Mouse (Mus musculus): ENCODE measurements around the gene Zswim4.

The Zswim4 gene

DNA sequence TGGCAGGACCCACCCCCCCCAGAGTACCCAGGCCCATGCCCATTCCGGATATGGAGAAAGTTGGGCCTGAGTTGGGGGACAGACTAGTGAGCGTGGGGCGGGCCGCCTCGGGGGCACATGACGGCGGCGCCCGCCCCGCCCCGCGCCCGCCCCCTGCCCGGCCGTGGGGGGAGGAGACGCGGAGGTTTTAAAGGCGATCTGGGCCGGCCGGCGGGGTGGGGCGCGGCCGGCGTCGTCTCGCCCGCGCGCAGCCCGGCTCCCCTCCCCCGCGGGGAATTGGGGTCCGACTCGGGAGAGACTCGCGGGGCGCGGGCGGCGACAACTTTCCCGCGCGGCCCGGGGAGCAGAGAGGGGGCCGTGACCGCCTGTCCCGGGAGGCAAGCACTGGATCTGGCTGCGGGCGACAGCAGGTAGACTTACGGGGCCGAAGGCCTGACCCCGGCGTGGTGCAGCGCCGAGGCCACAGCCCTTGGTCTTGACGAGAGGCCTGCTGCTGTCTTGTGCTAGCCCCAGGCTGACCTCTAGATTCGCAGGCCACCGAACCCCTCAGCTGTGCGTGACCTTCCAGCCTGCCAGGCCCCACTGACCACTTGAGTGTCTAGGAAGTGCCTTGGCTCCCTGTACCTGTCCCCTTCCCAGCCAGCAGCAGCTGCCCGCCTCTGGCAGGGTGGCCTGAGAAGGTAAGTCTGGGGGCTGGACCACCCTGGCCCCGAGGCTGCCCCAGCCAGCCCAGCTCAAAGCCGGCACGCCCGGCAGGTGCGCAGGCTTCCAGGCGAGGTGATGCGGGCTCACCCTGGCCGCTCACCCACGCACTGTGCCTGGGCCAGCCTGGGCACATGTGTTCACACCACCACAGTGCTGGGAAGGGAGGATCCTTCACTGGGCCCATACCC lies 36.0 kb downstream of the Zswim4 start:
- in situ Hi-C loops (cut with MboI, MseI): loop anchor here (5.0 kb wide), 1 partner anchor 456 kb away; no protein-coding TSS in a partner anchor

DNA sequence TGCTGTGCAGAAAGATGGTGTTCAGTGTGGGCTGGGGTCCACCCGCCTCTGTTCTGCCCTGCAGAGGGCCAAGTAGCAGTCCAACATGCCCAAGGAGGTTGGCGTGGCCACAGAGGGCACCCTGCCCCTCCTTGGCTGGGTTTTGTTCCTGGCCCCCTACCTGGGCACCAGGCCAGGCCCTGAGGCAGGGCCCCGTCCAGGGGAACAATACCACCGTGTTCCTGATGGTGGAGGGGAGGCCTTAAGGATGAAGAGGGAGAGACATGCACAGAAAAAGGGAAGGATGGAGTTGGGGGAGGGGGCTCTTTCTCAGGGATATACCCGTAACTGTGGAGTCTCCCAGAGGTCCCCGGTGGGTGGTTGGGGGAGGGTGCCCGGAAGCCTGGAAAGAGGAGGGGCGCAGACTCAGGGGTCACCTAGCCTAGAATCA lies 36.7 kb downstream of the Zswim4 start:
- in situ Hi-C loops (cut with MboI, MseI): loop anchor here (5.0 kb wide), 1 partner anchor 457 kb away; no protein-coding TSS in a partner anchor

DNA sequence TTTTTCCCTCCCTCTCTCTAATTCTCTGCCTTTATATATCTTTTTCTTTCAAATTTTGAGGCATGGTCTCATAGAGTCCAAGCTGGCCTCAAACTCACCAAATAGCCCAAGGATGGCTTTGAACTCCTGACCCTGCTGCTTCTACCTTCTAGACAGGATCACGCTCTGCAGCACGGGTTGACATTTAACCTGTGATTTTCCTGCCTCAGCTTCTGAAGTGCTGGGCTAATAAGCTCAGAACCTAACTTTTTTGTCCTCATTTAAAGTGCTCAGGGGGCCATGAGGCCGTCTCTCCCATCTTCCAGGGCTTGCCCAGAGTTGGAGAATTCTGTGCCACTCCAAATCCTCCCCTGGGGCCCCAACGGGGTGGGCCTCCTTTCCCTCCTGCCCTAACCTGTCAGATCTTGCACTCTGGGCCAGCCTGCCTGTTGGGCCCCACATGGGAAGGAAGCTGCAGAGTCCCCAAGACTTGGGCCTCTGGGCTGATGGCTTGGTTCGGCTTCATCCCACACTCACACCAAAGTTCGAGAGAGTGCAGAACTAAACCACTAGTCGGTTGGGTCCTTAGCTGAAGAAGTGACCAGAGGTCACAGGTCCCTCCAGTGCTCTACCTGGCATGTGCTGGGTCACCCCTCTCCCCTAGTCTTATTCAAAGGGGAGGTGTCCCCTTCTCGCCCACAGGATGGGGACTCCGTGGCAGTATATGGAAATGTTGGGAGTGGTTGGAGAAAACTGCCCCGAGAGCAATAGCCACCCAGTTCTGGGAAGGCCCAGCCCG lies 37.3 kb downstream of the Zswim4 start:
- in situ Hi-C loops (cut with MboI, MseI): loop anchor here (5.0 kb wide), 1 partner anchor 458 kb away; no protein-coding TSS in a partner anchor

DNA sequence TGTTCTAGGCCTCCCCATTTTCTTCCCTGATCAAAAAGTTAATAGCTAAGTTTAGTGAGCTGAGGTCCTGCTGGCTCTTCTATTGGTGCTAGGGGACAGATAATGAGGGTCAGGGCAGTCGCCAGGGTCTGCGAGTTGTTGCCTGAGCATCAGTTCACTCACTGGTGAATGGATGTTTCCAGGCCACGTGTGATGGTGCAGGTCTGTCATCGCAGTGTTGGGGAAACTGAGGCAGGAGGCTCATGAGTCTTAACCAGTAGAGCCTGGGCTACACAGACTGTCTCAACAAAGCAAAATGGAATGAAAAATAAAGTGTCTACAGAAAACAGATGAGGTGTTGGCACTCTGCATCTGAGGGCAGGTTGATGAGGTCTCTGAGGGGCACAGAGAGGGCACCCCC lies 38.0 kb downstream of the Zswim4 start:
- in situ Hi-C loops (cut with MboI, MseI): no loop called here

DNA sequence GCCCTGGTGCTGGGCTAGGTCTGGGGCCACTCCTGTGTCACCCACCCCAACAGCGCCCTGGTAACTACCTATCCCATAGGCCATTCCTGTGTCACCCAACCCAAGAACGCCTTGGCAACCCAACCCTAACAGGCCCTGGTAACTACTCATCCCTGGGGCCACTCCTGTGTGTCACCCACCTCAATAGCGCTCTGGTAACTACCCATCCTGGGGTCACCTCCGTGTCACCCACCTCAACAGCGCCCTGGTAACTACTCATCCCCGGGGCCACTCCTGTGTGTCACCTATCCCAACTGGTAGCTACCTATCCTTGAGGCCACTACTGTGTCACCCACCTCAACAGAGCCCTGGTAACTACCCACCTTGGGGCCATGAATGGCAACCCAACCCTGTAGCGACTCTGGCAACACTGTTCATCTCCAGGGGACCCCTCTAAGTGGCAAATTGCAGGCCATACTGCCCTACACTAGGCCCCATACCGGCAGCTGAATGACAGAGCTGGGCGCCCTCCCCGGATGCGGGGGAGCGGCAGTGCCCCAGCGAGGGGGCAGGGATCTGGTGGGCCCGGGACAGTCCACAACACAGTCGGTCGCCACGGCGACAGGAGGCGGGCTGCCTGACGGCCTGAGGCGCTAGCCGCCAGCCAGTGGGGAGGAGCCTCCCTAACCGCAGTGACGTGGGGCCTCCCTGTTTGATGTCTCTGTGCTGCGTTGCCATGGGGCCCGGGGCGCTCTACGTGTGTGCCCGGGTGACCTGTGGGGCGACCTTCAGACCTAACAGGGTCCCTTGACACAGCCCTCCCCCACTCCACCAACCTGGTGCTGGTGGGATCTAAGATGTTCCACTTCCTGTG lies 38.7 kb downstream of the Zswim4 start:
- in situ Hi-C loops (cut with MboI, MseI): no loop called here

DNA sequence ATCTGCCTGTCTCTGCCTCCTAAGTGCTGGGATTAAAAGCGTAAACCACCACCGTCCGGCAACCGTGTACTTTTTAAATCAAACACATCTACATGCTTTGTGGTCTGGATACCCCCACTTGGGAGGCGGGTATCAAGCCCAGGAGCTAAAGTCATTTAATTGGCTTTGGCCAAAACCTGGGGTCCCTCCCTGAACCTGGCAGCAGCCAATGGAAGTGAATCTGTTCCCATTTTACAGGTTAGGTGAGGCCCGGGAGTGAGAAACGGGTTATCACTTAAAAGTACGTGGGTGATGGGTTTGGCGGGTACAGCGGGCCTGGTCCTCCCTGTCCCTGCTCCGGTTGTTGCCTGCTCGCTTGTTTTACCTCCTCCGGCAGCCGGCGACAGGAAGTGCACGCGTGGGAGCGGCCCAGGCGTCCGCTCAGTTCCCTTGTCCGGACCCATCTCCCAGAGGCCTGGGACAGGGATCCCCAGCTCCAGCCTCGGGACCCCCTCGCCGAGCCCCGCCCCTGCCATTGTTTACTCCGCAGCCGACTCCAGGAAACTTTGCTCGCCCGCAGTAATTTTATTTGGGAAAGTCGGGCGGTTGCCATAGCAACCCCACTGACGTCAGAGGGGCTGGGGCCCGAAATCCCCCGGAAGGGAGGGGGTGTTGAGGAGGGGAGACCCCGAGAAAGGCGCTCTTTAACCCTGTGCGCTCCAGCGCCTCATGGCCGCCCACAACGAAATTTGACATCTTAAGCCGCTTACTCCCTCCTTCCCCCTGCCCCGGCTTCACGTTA lies 39.5 kb downstream of the Zswim4 start:
- in situ Hi-C loops (cut with MboI, MseI): no loop called here

DNA sequence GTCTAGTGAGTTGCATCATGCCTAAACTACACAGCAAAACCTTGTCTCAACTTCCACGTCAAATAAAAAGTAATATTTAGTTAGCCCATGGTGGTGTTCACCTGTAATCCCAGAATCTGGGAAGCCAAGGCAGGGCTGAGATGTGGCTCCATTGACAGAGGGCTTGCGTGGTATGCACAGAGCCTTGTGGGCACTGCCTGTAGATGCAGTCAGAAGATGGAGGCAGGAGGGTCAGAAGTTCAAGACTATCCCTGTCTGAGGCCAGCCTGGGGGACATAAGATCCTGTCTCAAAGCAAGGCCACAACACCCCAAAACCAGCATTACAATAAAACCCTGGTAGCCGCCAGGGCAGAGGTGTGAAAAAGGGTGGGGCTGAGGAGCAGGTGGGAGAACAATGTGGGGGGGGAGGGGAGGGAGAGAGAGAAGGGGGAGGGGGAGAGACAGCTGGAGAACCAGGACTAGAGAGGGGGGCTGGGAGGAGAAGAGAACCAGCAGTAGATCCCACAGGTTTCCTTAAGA lies 42.6 kb downstream of the Zswim4 start:
- in situ Hi-C loops (cut with MboI, MseI): no loop called here

DNA sequence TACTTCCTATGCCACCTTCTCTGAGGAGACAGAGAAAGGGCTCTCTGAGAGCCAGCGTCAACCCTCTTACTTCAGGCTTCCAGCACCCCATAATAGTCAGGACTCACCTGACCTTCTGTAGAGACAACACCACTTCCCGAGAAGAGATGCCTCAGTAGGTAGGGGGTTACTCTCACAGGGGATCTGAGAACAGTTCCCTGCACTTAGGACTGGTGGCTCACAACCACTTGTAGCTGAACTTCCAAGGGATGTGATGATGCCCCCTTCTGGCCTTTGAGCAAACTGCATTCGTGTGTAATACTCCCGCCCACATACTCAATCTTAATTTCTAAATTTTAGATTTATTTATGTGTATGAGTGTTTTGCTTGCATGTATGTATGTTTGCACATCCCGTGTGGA lies 43.3 kb downstream of the Zswim4 start:
- in situ Hi-C loops (cut with MboI, MseI): no loop called here

DNA sequence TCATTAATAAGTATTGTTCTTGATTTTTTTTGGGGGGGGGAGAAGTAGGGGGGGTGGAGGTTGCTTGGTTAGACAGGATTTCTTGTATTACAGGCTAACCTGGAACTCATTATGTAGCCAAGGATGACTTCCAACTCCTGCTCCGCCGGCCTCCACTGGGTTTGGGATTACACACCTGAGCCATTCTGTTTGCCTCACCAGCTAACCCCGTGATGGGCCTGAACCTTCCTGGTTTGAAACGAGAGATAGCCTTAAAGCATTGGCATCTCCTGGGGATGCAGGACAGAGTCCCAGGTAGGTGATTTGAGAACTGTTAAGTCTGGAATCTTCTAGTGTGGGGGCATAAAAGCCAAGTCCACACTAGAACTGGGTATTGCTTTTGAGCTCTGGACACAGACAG lies 43.7 kb downstream of the Zswim4 start:
- in situ Hi-C loops (cut with MboI, MseI): no loop called here

DNA sequence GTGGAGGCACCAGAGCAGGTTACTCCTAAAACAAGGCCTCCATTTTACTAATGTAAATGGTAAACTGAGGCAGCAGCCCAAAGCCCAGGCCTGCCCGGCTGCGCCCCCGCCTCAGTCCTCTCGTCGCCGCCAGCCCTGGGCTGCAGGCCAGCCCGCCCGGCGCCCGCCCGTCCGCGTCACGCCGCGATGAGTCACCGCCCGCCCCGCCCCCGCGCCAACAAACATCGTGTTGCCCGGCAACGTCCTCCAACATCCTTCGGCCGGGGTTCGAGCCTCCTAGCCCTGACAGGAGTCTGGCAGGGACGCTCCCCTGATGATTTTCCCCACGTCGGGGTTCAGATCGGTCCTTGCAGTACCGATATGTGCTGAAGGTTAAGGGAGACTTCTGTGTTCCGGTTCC lies 44.3 kb downstream of the Zswim4 start:
- in situ Hi-C loops (cut with MboI, MseI): no loop called here

DNA sequence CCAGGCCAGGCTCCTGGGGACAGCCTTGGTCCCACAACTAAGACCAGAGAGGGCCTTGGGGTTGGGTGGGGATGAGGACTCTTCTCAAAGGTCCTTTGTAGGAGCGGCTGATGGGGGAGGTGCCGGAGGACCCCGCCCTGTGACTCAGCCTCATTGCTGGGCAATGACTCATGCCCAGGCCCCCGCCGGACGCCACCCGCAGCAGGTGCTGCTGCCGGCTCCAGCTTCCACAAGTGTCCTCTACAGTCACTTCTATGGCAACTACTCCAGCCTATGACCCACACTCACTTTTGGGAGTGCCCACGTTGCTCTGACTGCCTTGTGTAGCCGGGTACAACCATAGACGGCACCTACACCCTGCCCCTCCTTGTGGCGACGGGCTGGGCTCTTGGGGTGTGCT lies 44.8 kb downstream of the Zswim4 start:
- in situ Hi-C loops (cut with MboI, MseI): no loop called here

DNA sequence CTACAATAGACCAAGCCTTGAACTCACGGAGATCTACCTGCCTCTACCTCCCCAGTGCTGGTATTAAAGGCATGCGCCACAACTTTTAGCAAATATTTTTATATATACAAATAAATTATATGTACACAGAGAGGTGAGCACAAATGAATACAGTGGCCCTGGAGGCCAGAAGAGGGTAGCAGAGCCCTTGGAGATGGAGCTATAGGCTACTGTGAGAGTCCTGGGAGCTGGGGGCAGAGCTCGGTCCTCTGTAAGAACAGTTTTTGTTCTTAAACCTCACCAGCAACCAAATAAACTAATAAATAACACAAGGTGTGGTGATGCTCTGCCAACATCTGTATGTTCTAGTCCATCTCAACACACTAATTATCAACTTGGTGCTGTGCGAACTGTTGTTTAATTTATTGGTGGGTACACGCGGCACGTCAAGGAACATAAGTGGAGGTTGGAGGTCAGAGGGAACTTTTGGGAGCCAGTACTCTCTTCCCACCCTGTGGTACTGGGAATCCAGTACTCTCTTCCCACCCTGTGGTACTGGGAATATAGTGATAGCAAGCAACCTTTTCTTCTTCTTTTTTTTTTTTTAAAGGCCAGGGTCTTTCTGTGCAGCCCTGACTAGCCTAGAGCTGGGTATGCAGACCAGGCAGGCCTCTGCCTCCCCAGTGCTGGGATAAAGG lies 46.5 kb downstream of the Zswim4 start:
- in situ Hi-C loops (cut with MboI, MseI): no loop called here

DNA sequence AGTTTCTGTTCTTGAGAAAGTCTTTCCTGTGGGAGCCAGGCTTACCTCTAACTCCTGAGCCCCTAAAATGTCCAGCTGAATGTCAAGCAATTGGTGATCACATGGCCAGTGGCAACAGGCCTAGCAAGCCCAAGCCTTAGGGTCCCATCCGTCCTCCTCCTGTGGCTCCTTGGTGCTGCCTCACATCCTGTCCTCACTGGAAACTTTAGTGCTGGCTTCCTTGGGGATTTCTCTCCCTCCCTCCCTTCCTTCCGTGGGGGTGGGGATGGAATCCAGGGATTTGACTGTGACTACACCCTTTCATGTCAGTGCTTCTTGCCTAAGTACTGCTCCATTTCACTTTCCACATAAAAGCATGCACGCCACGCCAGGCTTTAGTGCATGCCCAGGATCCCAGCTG lies 47.3 kb downstream of the Zswim4 start:
- in situ Hi-C loops (cut with MboI, MseI): loop anchor here (10.0 kb wide), 1 partner anchor 995 kb away; no protein-coding TSS in a partner anchor

DNA sequence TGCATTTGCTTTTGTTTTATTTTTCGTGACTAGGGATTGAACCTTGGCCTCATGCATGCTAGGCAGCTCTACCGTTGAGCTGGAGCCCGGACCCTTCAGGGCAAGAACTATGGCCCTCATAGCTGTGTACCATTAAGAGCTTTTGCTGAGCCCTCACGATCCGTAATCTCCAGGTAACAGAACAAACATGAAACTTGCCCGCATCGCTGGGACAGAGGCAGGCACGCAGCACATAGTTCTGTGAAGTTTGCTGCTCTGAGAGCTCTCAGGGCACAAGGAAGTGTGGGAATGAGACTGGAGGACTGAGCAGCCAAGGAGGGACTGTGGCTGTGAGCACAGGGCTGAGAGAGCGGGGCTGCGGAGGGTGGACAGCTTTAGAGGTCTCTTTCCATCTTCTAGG lies 48.2 kb downstream of the Zswim4 start:
- in situ Hi-C loops (cut with MboI, MseI): loop anchor here (10.0 kb wide), 1 partner anchor 994 kb away; no protein-coding TSS in a partner anchor

DNA sequence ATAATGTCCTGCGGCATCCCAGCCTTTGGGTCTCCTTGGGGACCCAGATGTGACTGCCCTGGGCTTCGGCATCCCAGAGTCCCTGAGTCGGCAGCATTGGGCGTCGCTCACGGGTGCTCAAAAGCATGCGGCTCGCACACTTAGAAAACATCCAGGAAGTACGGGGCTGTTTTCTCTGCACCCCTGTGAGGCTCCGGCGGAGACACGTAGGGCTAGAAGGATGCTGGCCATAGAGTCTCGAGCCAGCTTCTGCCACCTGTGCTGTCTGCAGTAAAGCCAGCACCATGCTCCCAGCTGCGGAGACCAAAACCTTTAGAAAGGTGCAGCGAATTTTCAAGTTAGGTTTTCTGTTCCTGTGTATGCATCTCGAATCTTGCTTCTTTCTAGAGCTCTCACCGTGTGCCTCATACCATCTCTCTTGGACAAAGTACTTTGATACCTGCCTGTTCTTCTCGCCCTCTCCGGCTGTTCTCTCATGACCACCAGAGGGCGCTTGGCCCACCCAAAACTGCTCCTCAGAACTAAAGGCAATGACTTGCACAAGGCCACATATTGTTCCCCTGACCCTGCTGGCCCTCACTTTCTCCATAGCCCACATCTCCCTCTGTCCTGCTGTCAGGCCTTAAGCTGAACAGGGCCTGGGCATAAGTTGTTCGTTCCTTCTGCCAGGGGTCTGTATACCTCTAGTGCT lies 49.6 kb downstream of the Zswim4 start:
- in situ Hi-C loops (cut with MboI, MseI): loop anchor here (10.0 kb wide), 1 partner anchor 992 kb away; no protein-coding TSS in a partner anchor

DNA sequence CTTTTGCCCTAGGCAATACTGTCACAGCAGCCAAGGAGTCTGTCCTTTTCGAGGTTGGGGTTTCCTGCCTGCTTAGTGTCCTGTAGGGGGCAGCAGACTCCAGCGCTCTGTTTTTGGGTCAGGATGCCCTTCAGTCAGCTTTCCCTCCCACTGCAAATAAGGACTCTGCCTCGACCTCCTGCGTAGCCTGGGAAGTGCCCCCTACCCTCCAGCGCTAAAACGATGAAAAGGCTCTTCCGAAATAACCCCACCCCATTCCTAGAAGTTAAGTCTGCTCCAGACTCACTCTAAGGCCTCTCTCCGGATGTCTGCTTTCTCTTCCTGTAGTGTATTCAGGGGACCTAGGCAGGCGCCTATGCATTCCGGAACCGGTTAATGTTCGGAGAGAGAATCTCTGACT lies 50.3 kb downstream of the Zswim4 start:
- in situ Hi-C loops (cut with MboI, MseI): loop anchor here (10.0 kb wide), 1 partner anchor 992 kb away; no protein-coding TSS in a partner anchor

DNA sequence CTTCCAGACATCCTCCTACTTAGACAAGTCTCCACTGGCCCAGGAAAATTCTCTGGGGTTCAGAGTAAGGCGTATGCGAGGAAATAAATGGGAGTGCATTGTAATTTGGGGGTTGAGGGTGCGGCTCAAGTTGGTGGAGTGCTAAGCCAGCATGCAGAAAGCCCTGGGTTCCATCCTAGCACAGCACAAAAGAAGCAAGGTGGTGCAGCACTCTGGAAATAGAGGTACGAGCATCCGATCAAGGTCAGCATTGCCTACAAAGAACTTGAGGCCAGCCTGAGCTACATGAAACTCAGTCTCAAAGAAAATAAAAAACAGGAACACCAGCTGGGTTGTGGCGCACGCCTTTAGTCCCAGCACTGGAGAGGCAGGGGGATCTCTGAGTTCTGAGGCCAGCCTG lies 51.7 kb downstream of the Zswim4 start, which contains the start of gene Nanos3:
Gene Nanos3, minus strand, starts transcription at position 101 of the 400 bp plus-strand sequence.
- in situ Hi-C loops (cut with MboI, MseI): loop anchor here (10.0 kb wide), 1 partner anchor 990 kb away; no protein-coding TSS in a partner anchor

DNA sequence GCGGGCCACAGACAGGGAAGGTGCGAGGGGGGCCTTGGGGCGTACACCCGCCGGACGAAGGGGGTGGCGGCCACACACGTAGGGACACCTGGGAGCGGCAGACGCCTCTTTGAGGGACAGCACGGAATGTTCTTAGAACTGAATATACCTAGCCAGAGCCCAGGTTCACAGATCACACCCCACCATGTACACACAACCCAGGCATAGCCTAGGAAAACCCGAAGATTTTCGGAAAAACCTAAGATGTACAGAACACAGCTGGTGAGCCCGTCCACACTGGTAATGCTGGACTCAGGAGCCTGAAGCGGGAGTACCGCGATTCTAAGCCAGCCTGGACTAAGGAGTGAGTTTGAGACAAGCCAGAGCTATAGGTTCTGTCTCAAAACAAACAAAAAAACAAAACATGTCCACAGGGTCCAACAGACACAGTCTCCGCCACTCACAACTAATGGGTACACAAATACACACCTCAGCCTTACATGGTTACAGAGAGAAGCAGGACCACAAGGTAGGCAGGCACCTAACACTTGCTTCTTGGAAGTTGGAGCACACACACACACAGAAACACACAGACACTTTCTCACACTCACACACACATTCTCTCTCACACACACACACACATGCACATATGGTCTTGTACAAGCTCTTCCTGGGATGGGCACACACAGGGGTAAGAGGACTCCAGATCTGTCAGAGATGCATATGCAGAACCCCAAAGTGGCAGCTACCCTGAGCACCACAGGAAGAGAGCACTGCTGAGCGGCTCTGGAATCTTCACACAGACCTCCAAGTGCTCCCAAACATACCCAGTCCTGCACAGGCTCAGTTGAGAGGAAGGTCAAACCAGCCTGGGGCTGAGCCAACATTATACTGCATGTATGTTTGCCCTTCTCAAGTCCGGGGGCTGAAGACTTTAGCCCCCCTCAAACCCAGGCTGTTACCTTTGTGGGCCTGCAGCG lies 52.5 kb downstream of the Zswim4 start:
- in situ Hi-C loops (cut with MboI, MseI): loop anchor here (10.0 kb wide), 1 partner anchor 990 kb away; no protein-coding TSS in a partner anchor

Measured in regulatory T cell (primary cell).